Mouse (Mus musculus) adrenal gland, postnatal 14 days (tissue): ENCODE measurements around the gene Prdm16. TPM values are rescaled to one million over a fixed set of nuclear protein-coding genes. Genes with fewer than 3 reads are reported as not detected.

ENCODE experiments used
- DNase-seq: peaks from one replicate; pipeline ENCODE4 v3.0.0; 2021; ENCODE audit warnings: mixed read lengths
- total RNA-seq: library from RNA; stranded (reverse); gene quantifications from 2 replicates; pipeline ENCODE4 v1.2.3, GENCODE M21; 2021

The Prdm16 gene
- total RNA-seq, 1 experiment from 2014 or later: 10.2 TPM

DNA sequence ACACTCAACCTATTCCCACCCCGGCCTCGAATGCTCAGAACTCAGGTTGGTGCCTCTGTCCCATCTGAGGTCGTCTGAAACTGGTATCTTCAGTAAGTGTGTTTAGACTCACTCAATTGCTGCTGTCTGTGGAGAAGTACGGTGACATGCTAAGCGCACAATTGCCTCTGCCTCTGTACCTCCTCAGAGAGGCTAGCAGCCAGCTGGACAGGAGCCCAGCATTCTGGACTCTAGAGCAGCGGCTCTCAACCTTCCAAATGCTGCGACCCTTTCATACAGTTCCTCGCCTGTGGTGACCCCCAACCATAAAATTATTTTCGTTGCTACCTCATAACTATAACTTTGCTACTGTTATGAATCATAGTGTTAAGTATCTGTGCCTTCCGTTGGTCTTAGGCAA is 34.3 kb downstream of the Prdm16 start:
- peak; percentile 44 for DNase-seq

DNA sequence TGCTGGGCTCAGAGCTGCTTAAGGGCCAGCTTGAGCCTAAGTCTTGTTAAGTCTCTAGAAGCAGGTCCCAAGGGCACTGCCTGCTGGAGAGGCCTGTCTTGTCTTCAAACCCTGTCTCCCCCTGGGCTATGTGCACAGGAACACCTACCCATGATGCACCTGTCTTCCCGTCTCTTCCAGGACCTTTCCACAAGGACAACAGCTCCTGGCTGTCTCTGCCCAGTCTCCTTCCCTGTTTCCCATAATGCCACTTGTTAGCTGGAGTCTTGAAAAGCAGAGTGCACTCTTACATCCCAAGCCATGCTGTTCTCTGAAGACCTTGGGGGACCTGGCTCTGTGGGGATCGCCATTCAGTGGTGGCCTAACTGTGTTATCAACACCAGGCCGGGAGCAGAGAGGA is 35.7 kb downstream of the Prdm16 start:
- DNase-seq: no peak

DNA sequence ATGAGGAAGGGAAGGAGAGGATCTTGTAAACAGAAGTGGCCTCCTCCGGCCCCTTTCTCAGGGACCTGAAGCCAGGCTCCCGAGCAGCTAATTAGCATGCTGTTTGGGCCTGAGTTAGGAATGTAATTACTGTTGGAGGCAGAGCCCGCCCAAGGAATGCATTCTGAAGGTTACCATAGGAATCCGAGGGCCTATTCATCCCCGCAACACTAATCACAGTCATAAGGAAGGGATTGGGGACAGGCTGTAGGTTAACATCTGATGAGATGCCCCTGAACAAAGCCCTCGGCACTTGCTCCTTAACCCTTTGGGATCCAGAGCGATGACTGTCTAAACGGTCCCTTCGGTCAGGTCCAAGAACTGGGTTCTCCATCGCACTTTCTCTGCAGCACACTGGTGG is 36.7 kb downstream of the Prdm16 start:
- DNase-seq: no peak

DNA sequence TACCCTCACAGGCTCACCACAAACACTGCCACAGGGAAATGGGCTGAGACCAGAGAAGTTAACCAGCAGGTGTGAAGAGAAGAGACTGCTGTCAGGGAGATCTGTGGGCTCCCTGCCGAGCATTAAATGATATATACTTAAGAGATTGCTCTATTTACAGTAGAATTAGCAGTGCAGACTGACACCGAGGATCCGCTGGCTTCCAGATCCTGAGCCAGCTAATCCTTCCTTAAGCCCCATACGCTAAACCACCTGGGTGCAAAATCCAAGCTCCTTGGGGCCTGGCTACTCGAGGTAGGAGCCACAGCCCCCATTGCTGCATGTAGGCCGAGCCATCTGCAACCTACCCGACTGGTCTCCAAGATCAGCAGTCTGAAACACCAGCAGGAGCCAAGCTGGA is 38.3 kb downstream of the Prdm16 start:
- DNase-seq: no peak

DNA sequence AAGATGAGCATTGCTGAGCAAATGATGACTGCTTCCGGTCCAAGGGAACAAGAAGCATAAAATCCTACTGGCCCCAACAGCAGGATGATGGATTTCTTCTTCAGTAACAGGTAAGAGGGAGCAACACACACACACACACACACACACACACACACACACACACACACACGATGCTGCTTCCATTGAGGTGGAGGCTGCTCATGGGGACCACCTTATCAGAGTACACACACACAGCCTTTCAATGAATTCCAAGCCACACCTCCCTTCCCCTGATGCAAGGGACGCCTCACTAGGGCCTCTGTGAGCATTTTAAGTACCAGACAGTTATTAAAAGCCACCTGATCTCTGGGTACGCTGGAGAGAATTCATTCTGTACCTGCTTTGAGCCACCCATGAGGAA is 39.9 kb downstream of the Prdm16 start:
- DNase-seq: no peak

- no peak for DNase-seq
Observed at GRCm38 (mm10) chr4:154594761-154595556, 41.7 kb downstream of the Prdm16 start.

GRCm38 (mm10) chr4:154594116-154594760 is 42.4 kb downstream of the Prdm16 start:
- no peak for DNase-seq

- no peak for DNase-seq
Observed at GRCm38 (mm10) chr4:154592562-154592961, 44.1 kb downstream of the Prdm16 start.

GRCm38 (mm10) chr4:154590910-154591309 is 45.8 kb downstream of the Prdm16 start:
- no peak for DNase-seq

GRCm38 (mm10) chr4:154586334-154586733 is 50.3 kb downstream of the Prdm16 start:
- DNase-seq: no peak

DNA sequence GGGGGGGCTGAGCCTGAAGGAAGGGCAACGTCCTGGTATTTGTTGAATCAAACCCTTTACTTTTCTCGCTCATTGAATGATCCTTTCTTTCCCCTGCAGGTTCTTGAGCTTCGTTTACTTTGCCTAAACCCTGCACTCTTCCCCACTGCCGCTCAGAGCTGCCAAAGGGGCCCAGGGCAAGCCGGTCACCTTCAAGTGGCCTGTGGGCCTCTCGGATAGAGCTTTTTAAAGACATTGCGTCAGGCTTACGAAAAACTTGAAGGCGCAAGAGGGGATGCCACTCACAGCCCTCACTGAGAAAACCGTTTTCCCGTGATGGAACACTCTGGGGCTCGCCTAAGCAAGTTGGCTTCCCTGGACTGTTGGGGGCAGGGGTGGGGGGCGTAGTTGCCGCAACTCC is 50.9 kb downstream of the Prdm16 start:
- peak; percentile 48 for DNase-seq

- no peak for DNase-seq
Observed at GRCm38 (mm10) chr4:154583712-154584111, 53.0 kb downstream of the Prdm16 start.

- DNase-seq: no peak
Observed at GRCm38 (mm10) chr4:154582607-154583236, 54.0 kb downstream of the Prdm16 start.

DNA sequence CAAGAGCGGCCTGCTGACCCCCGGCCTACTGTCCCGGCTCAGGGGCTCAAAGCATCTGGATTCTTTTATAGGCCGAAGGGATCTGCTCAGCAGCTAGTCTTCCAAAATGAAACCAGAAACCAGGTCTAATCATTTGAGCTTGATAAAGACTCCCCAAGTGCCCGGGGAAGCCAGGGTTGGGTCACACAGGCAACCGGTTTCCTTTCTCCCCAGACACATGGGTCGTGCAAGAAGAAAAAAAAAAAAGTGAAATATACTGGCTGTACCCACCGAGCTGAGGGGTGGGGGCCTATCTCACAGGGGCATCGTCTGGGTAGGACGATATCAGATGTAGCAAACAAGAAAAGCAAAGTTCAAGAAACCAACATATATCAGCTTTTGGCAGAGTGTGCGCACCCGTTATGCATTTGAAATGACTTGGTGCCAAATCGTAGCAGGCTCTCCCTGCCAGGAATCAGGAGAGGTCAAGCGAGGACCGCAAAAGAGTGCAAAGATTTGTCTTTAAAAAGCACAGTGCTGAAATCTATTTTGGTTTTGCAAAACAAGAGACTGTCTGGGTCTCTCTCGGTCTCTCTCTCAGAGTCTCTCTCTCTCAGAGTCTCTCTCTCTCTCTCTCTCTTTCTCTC is 55.3 kb downstream of the Prdm16 start:
- DNase-seq: peak; percentile 53

DNA sequence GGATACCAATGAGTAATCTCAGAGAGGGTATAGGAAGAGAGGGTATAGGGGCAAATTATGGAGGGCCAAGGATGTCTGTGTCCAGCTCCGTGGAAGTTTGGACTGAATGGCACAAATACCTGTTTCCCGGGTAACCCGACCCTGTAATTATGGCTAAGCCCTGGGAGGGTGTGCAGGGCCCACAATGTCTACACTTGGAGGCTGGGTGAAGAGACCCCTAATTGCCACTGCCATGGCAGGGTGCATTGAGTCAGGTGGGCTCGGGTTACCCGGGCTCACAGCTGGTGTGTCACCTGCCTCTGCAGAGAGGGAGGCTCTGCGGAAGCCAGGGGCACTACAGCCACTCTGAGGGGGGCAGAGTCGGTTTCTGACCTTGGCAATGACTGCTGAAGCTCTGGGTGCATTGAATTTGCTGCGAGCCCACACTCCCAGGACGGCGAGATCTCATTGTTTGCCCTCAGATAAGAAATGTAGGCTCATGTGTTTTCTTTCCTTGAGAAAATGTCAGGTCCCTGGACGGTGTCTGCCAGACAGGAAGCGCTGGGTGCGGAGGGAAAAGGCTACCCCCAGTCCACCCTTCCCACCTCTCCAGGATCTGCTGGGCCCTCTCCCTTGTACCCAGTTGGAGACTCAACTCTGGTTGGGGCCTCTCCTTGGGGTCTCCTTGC is 62.3 kb downstream of the Prdm16 start:
- DNase-seq: no peak

- no peak for DNase-seq
Observed at GRCm38 (mm10) chr4:154570451-154570881, 66.2 kb downstream of the Prdm16 start.

DNA sequence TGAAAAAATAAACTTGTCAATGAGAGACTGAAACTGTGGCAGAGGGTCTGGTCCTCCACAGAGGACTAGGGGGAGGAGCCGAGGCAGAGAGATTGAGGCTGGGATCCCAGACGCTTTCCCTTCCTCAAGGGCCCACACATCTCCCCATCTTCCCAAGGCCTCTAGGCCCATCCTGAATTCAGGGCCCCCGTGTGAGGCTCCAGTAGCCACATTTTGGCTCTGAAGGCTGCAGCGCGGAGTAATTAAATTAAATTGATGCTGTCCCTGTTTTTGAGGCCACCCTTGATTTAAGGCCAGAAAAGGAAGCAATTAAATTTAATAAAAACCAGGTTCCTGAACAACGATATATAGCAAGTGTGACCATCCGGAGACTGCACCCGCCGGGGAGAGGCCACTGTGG is 66.8 kb downstream of the Prdm16 start:
- DNase-seq: no peak

DNA sequence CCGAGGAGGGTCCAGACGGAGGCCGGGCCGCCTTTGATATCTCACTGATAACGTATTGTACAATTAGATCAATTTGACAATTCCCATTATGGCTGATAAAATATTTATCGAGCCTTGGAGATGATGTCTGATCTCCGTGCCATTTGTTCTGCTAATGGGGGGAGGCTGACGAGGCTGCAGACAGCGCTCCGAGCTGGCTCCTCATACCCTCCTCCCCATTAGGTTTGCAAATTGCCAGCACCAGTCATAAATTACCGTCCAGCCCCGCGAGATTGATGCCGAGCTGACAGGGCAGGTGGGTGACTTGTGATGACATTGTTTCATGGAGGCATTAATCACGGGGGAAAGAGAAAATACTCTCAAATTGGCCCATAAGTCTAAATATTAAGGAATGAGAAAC is 67.9 kb downstream of the Prdm16 start:
- no peak for DNase-seq

- DNase-seq: no peak
Observed at GRCm38 (mm10) chr4:154567942-154568341, 68.7 kb downstream of the Prdm16 start.

GRCm38 (mm10) chr4:154563201-154563600 is 73.5 kb downstream of the Prdm16 start:
- DNase-seq: no peak

DNA sequence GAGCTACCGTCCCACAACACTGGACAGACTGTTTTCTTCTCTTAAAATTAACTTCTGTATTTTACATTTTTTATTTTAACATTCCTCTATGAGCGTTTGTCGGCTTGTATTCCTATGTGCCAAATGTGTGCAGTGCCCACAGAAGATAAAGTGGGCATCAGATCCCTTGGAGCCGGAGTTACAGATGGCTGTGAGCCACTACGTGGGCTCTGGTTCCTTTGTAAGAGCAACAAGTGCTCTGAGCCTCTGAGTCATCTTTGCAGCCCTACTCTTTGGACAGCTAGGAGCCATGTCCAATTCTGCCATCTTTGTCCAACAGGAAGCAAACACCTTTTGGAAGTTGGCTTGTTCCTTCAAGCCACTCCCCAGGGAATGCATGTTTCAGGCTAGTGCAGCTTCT is 78.6 kb downstream of the Prdm16 start:
- no peak for DNase-seq

DNA sequence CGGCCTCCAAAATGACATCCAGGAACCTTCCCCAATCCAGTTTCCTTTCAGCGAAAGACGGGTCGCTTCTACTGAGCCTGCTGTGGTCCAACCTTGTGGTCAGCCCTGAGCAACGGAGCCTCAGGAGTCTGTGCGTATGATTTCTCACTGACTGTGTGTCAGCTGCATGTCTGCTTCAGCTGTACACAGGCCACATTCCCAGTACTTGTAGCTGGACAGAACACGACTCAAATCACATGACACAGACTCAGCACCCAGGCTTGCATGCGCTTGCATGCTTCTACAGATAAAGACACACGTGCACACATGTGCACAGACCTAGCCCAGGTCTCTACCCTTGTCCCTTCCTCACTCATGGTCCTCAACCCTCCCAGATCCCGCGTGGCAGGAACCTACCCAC is 79.5 kb downstream of the Prdm16 start:
- DNase-seq: no peak
